Mouse (Mus musculus) ES-E14 (cell line): ENCODE measurements around the gene Prss8.

Experiments
- HCFC1 ChIP-seq: IDR thresholded peaks from 2 replicates; pipeline ENCODE4 v1.6.1; 2012; ENCODE audit warnings: low read length, inconsistent platforms, borderline replicate concordance; ENCODE audit not compliant: insufficient read depth
- ZNF384 ChIP-seq: IDR thresholded peaks from 2 replicates; pipeline ENCODE4 v1.6.1; 2012; ENCODE audit warnings: low read depth, low read length, inconsistent platforms

DNA sequence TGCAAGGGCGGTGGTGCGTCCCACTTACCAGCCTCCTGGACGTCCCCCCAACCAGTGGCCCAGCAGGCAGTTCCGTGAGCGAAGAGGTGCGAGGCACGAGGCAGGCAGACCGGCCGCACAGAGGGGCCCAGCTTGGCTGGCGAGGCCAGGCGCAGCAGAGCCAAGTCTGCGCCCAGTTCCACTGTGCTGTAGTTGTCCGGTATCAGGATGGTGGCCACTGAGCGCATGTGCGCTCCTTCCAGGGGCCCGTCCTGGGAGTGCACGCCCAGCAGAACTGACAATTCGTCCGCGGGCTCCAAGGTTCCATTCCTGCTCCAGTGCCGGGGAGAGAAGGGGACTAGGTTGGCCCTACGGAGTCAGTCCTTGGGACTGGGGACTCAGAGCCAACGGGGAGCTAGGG is 14.7 kb upstream of the Prss8 start:
- TF ChIP-seq HCFC1 (no peak), ZNF384 (no peak)
